Mouse (Mus musculus) lung, postnatal 0 days (tissue): ENCODE data around the gene Bcl3. TPM values are rescaled to one million over a fixed set of nuclear protein-coding genes. Genes with fewer than 3 reads are reported as not detected.
A peak's percentile ranks its signal among the peaks of the same experiment; 100 is the strongest.

ENCODE experiments used
- ATAC-seq: fragments of 200-750 bp; cut with Nextera tagmentation; 2 replicates; pipeline ENCODE4 v1.8.0; 2017; ENCODE audit warnings: moderate library complexity
- DNase-seq: peaks from one replicate; pipeline ENCODE4 v3.0.0-alpha.2; 2016; ENCODE audit warnings: low spot score
- H3K27ac ChIP-seq: fragments of 300-500 bp; sonication (generic); 2 replicates; pipeline ENCODE4 v1.5.1; 2014; ENCODE audit warnings: antibody characterized with exemption, mild to moderate bottlenecking, low read length, mixed read lengths
- H3K27me3 ChIP-seq: fragments of 300-500 bp; sonication (generic); replicated peaks from 2 replicates; pipeline ENCODE4 v1.6.1; 2014; ENCODE audit warnings: low read length, mixed read lengths; ENCODE audit not compliant: insufficient read depth
- H3K36me3 ChIP-seq: fragments of 300-500 bp; sonication (generic); 2 replicates; pipeline ENCODE4 v1.6.1; 2014; ENCODE audit warnings: low read length, mixed read lengths; ENCODE audit not compliant: insufficient read depth
- H3K4me1 ChIP-seq: fragments of 300-500 bp; sonication (generic); 2 replicates; pipeline ENCODE4 v1.6.1; 2014; ENCODE audit warnings: antibody characterized with exemption, low read depth, low read length, mixed read lengths; ENCODE audit not compliant: insufficient read depth
- H3K4me2 ChIP-seq: fragments of 300-500 bp; sonication (generic); replicated peaks from 2 replicates; pipeline ENCODE4 v1.6.1; 2014; ENCODE audit warnings: low read depth, mild to moderate bottlenecking, low read length, moderate library complexity, mixed read lengths
- H3K4me3 ChIP-seq: fragments of 300-500 bp; sonication (generic); 2 replicates; pipeline ENCODE4 v1.5.1; 2014; ENCODE audit warnings: low read depth, low read length
- H3K9ac ChIP-seq: fragments of 300-500 bp; sonication (generic); replicated peaks from 2 replicates; pipeline ENCODE4 v1.6.1; 2014; ENCODE audit warnings: low read depth, mild to moderate bottlenecking
- H3K9me3 ChIP-seq: fragments of 300-500 bp; sonication (generic); 2 replicates; pipeline ENCODE4 v1.6.1; 2016; ENCODE audit warnings: low read length, mixed read lengths
- CTCF ChIP-seq: IDR thresholded peaks from 2 replicates; pipeline ENCODE4 v1.5.1; 2016; ENCODE audit warnings: antibody characterized with exemption, mild to moderate bottlenecking
- EP300 ChIP-seq: IDR thresholded peaks from 2 replicates; pipeline ENCODE4 v1.6.1; 2016; ENCODE audit warnings: antibody characterized with exemption, mild to moderate bottlenecking, control low read depth
- WGBS: fragments of 180-500 bp; shearing (Covaris S2); extraction: QIAGEN DNeasy Blood & Tissue Kit; methylation state at CpG from one replicate; pipeline ENCODE4 v1.1.7; 2014; 5-methylcytosine and 5-hydroxymethylcytosine counted together
- polyA plus RNA-seq: library from polyadenylated mRNA; unstranded; fragments of >200 nt; fragmentation: Nextera tagmentation; extraction: Ambion mirVana; gene quantifications from 2 replicates; pipeline ENCODE4 v1.2.1, GENCODE M21; 2015

The Bcl3 gene
- polyA plus RNA-seq, 1 experiment from 2014 or later, result 8.3 TPM

DNA sequence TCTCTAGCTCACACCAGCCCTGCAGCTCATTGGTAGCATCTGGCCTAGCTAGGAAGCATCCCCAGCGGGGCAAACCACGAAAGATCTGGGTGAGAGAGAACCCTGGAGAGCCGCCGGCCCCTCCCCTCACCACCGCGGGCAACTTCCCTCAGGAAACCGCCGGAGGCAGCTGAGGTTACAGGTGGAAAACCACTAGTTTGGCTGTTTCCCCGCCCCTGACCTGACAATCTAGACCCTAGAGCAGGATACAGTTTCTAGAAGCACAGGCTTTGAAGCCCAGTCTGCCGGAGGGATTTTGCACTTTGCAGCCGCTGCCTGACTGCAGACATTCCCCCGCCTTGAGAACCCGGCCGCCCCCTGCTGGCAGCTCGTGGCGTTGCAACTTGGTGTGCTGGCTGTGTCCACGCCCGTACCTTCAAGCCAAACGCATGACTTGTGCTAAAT lies 32.6 kb downstream of the Bcl3 start:
- Histone ChIP-seq H3K9ac (peak overlapping the region; percentile 23), H3K27me3 (no peaks in the 10 kb centered on the region), H3K27ac (no peak overlapping the region), H3K9me3 (no peaks in the 10 kb centered on the region), H3K4me3 (peak overlapping the region; percentile 16), H3K4me1 (no peaks in the 10 kb centered on the region), H3K36me3 (no peaks in the 10 kb centered on the region), H3K4me2 (peak overlapping the region; percentile 57)
- TF ChIP-seq CTCF (peak; percentile 99), EP300 (no peak)
- DNase-seq (peak; percentile 89), ATAC-seq (peak; percentile 79)
- WGBS, result under 1% methylated on average over 19 of the region's 19 CpGs

DNA sequence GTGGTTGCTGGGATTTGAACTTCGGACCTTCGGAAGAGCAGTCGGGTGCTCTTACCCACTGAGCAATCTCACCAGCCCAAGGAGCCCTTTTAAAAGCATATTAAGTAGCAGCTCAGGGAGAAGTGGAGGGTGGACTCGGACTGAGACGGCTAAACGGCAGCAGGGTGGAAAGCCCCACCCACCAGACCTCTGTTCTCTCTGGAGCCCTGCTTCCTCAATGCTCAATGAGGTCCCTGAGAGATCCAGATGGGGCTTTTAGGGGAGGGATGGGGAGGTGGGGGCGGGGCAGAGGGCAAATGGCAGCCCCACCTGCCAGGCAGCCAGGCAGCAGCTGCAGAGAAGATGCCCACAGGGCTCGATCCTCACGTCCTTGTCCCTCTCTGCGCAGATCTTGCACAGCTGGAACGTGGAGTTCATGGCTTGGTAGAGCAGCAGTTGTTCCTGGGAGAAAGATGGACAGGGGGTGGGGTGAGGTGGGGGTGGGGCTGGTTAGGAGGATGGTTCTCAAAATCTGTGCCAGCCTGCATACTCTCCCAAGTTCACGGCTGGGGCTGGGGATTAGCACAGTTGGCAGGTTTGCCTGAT lies 36.6 kb downstream of the Bcl3 start:
- Histone ChIP-seq H3K27me3 (no peaks in the 10 kb centered on the region), H3K4me2 (no peak overlapping the region), H3K4me1 (no peaks in the 10 kb centered on the region), H3K9ac (no peak overlapping the region), H3K9me3 (no peaks in the 10 kb centered on the region), H3K36me3 (no peaks in the 10 kb centered on the region), H3K27ac (no peak overlapping the region), H3K4me3 (no peak overlapping the region)
- ATAC-seq (no peak), DNase-seq (no peak)
- WGBS, result 54% methylated on average over 11 of the region's 12 CpGs
- no peak for TF ChIP-seq EP300
- no peak for TF ChIP-seq CTCF

DNA sequence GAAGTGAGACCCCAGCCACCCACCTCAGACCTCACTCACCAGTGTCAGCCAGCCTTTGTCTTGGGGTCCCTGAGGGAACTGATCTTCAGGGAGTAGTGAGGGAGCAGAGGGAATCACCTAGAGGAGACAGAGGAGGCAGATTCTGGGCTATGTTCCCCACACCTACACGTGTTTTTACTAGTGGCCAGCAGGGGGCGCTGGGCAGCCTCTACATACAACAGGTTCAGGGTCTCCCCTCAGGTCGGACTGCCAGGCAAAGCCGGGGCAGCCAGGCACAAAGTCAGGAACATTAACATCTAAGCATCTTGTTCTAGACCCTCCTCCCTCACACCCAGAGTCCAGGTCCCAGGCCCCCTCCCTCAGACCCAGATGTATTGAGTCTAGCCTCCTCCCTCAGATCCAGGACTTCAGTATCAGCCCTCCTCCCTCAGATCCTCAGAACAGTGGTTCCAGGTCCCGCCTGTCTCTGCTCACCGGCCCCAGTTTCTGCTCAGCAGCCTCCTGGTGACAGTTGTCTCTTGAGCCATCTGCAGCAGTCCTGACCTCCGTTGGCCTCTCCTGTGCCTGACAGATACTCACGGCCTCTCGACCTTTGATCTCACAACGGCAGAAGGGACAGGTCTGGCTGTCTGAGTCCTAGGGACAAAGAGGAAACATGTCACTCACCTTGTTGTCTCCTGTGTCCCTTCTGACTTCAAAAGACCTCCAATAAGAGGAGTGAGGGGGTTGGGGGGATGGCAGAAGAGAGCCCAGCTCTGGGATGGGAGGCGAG lies 37.6 kb downstream of the Bcl3 start:
- Histone ChIP-seq H3K9ac (no peak overlapping the region), H3K4me1 (no peaks in the 10 kb centered on the region), H3K4me2 (no peak overlapping the region), H3K4me3 (no peak overlapping the region), H3K27me3 (no peaks in the 10 kb centered on the region), H3K9me3 (no peaks in the 10 kb centered on the region), H3K36me3 (no peaks in the 10 kb centered on the region), H3K27ac (no peak overlapping the region)
- TF ChIP-seq CTCF, result peak; percentile 67
- no peak for TF ChIP-seq EP300
- ATAC-seq, result no peak
- 22% methylated on average over 11 of the region's 11 CpGs for WGBS
- DNase-seq, result peak; percentile 49

DNA sequence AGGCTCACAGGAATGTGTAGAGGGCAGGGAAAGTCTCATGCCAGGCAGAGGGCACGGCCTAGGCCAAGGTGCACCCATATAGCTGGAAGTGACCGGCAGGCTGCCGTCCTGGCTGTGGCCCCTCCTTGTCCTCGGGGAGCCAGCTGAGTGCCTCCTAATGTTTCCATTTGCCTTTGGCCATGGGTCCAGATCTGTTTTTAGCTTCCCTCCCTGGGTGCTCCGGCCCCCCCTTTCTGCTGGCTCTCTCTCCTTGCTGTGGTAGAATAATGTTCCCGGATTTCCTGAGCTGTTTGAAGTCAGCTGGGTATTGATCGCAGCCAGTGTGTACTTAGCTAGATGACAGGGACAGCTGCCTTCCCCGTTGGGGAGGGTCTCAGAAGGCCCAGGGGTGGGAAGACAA lies 38.9 kb downstream of the Bcl3 start:
- H3K9ac ChIP-seq, result no peak overlapping the region
- peak; percentile 54 for ATAC-seq
- 52% methylated on average over 8 of the region's 8 CpGs for WGBS
- H3K4me1 ChIP-seq, result no peaks in the 10 kb centered on the region
- H3K9me3 ChIP-seq, result no peaks in the 10 kb centered on the region
- DNase-seq, result no peak
- no peak overlapping the region for H3K4me3 ChIP-seq
- H3K36me3 ChIP-seq, result no peaks in the 10 kb centered on the region
- no peak overlapping the region for H3K4me2 ChIP-seq
- peak overlapping the region; percentile 47 for H3K27ac ChIP-seq
- TF ChIP-seq EP300, result no peak
- no peak for TF ChIP-seq CTCF
- no peaks in the 10 kb centered on the region for H3K27me3 ChIP-seq

DNA sequence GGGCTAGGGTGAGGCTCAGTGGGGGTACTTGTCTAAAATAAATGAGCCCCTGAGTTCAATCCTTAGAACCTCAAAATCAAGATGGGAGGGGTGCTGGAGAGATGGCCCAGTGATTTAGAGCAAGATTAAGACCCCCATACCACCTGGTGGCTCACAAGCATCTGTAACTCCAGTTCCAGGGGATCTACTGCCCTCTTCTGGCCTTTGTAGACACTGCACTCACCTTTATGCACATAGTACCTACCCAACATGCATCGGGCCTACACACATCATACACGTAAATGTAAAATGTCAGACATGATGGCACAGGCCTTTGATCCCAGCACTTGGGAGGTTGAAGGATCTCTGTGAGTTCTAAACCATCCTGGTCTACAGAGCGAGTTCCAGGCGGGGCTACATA lies 39.9 kb downstream of the Bcl3 start:
- Histone ChIP-seq H3K27me3 (no peaks in the 10 kb centered on the region), H3K4me2 (no peak overlapping the region), H3K36me3 (no peaks in the 10 kb centered on the region), H3K9me3 (no peaks in the 10 kb centered on the region), H3K4me1 (no peaks in the 10 kb centered on the region), H3K9ac (no peak overlapping the region), H3K27ac (no peak overlapping the region), H3K4me3 (no peak overlapping the region)
- DNase-seq (peak; percentile 38), ATAC-seq (peak; percentile 27; the same call in 1 of the 2 replicates)
- WGBS, result 97% methylated on average over 4 of the region's 4 CpGs
- peak; percentile 82 for TF ChIP-seq CTCF
- TF ChIP-seq EP300, result no peak

DNA sequence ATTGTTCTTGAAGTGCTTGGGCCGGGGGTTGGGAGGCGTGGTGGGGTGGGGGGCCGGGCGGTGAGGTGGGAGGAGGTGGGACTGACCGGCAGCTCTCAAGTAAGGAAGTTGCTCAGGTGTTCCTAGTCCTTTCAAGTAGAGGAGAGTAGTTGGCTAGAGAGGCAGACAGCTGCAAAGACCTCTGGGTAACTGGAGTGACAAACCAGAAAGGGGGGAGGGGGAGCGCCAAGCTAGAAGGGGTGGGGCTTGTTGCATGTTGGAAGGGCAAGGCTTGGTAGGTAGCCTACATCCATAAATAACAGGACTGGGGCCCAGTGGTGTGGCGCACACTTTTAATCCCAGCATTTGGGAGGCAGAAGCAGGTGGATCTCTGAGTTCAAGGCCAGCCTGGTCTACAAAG lies 40.8 kb downstream of the Bcl3 start:
- H3K4me2 ChIP-seq, result no peak overlapping the region
- no peak for DNase-seq
- no peak overlapping the region for H3K27ac ChIP-seq
- TF ChIP-seq CTCF (no peak), EP300 (no peak)
- no peaks in the 10 kb centered on the region for H3K27me3 ChIP-seq
- H3K9me3 ChIP-seq, result no peaks in the 10 kb centered on the region
- no peak for ATAC-seq
- H3K4me1 ChIP-seq, result no peaks in the 10 kb centered on the region
- WGBS, result 78% methylated on average over 7 of the region's 7 CpGs
- no peak overlapping the region for H3K4me3 ChIP-seq
- no peaks in the 10 kb centered on the region for H3K36me3 ChIP-seq
- H3K9ac ChIP-seq, result no peak overlapping the region
